Mouse (Mus musculus) hindbrain, embryonic 11.5 days (tissue): ENCODE data around the gene Pgm3. TPM values are rescaled to one million over a fixed set of nuclear protein-coding genes. Genes with fewer than 3 reads are reported as not detected.

Source experiments
- ATAC-seq: fragments of 200-750 bp; cut with Nextera tagmentation; 2 replicates; pipeline ENCODE4 v1.8.0; 2017; ENCODE audit warnings: mild to moderate bottlenecking, moderate TSS enrichment, moderate library complexity; ENCODE audit not compliant: low FRiP score
- DNase-seq: peaks from one replicate; pipeline ENCODE4 v3.0.0-alpha.2; 2015; ENCODE audit warnings: low spot score
- H3K27ac ChIP-seq: fragments of 300-500 bp; sonication (generic); 2 replicates; pipeline ENCODE4 v1.5.1; 2014; ENCODE audit warnings: mild to moderate bottlenecking, low read depth, low read length
- H3K27me3 ChIP-seq: fragments of 300-500 bp; sonication (generic); 2 replicates; pipeline ENCODE4 v1.6.1; 2014; ENCODE audit warnings: mild to moderate bottlenecking, low read length, moderate library complexity, mixed read lengths; ENCODE audit not compliant: control insufficient read depth, insufficient read depth
- H3K36me3 ChIP-seq: fragments of 300-500 bp; sonication (generic); 2 replicates; pipeline ENCODE4 v1.6.1; 2014; ENCODE audit warnings: mild to moderate bottlenecking, low read length, moderate library complexity, mixed read lengths; ENCODE audit not compliant: control insufficient read depth, insufficient read depth
- H3K4me1 ChIP-seq: fragments of 300-500 bp; sonication (generic); replicated peaks from 2 replicates; pipeline ENCODE4 v1.6.1; 2014; ENCODE audit warnings: low read length, mixed read lengths; ENCODE audit not compliant: control insufficient read depth, insufficient read depth
- H3K4me2 ChIP-seq: fragments of 300-500 bp; sonication (generic); replicated peaks from 2 replicates; pipeline ENCODE4 v1.6.1; 2014; ENCODE audit warnings: mild to moderate bottlenecking, low read depth, low read length
- H3K4me3 ChIP-seq: fragments of 300-500 bp; sonication (generic); 2 replicates; pipeline ENCODE4 v1.5.1; 2014; ENCODE audit warnings: low read depth, low read length
- H3K9ac ChIP-seq: fragments of 300-500 bp; sonication (generic); 2 replicates; pipeline ENCODE4 v1.6.1; 2014; ENCODE audit warnings: low read depth, low read length
- H3K9me3 ChIP-seq: fragments of 300-500 bp; sonication (generic); 2 replicates; pipeline ENCODE4 v1.6.1; 2016; ENCODE audit warnings: low read length; ENCODE audit not compliant: control insufficient read depth
- WGBS: fragments of 180-500 bp; shearing (Covaris S2); extraction: QIAGEN DNeasy Blood & Tissue Kit; methylation state at CpG from one replicate; pipeline ENCODE4 v1.1.7; 2014; 5-methylcytosine and 5-hydroxymethylcytosine counted together
- polyA plus RNA-seq: library from polyadenylated mRNA; unstranded; fragments of >200 nt; fragmentation: Nextera tagmentation; extraction: Ambion mirVana; gene quantifications from 2 replicates; pipeline ENCODE4 v1.2.1, GENCODE M21; 2014

The Pgm3 gene
- polyA plus RNA-seq, 1 experiment from 2014 or later = 49.8 TPM

DNA sequence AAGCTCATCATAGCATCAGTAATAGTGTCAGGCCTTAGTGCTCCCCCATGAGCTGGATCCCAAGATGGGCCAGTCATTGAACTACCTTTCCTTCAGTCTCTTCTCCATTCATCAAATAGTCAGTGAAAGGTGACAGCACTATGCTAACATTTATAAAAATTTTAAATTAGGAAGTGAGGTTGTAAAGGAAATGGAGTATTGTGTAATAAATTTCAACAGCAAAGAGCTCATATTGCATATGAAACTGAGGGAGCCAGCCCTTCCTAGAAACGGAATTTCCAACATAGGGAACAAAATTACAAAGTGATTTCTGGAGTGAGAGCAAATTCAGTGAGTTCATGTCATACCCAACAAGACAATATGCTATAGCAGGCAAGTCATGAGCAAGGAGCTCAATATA is 27.1 kb downstream of the Pgm3 start:
- Histone ChIP-seq H3K9ac (no peak overlapping the region), H3K27ac (no peak overlapping the region), H3K36me3 (no peaks in the 10 kb centered on the region), H3K4me1 (no peaks in the 10 kb centered on the region), H3K27me3 (no peaks in the 10 kb centered on the region), H3K4me3 (no peak overlapping the region), H3K4me2 (no peak overlapping the region), H3K9me3 (no peaks in the 10 kb centered on the region)
- ATAC-seq (no peak), DNase-seq (no peak)
- WGBS = 82% methylated on average over 1 of the region's 1 CpGs

DNA sequence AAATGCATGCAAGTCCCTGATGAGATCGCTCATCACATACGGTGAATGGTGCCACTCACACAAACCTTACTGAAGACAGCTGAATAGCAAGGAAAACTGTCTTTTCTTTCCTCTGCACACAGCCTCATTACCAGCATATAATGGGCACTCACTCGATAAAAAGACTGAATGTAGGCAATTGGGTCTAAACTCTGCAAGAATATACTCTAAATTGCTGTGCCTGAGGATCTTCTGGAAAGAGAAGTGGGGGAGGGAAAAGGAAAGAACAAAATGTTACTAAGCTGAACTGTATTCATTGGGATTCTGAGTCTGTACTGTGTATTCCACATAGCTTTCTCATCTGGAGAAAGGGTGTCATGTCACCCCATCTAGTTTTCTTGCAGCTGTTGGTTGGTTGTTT is 28.2 kb downstream of the Pgm3 start:
- H3K27ac ChIP-seq = no peak overlapping the region
- no peaks in the 10 kb centered on the region for H3K27me3 ChIP-seq
- no peak overlapping the region for H3K4me2 ChIP-seq
- 95% methylated on average over 3 of the region's 3 CpGs for WGBS
- no peaks in the 10 kb centered on the region for H3K36me3 ChIP-seq
- DNase-seq (no peak), ATAC-seq (no peak)
- H3K4me1 ChIP-seq = no peaks in the 10 kb centered on the region
- no peak overlapping the region for H3K9ac ChIP-seq
- no peak overlapping the region for H3K4me3 ChIP-seq
- no peaks in the 10 kb centered on the region for H3K9me3 ChIP-seq

DNA sequence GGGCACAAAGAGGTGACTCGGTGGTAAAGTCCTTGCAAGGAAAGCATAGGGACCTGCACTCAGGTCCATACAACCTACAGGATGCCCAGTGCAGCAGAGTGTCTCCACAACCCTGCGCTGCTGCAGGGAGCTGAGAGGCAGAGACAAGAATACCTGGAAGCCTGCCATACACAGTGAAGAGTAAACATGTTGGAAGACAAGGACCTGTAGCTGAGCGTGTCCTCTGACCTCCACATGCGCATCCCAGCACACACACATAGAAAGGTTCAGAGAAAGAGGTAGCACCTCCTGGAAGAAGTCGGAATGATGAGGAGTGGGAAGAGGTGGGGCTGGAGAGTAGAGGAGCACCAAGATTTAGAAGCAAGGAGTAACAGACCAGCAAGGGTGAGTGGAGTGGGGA is 37.6 kb downstream of the Pgm3 start:
- no peak overlapping the region for H3K4me2 ChIP-seq
- no peaks in the 10 kb centered on the region for H3K27me3 ChIP-seq
- H3K9ac ChIP-seq = no peak overlapping the region
- H3K27ac ChIP-seq = no peak overlapping the region
- no peaks in the 10 kb centered on the region for H3K9me3 ChIP-seq
- ATAC-seq (no peak), DNase-seq (no peak)
- H3K4me1 ChIP-seq = no peaks in the 10 kb centered on the region
- H3K36me3 ChIP-seq = no peaks in the 10 kb centered on the region
- 96% methylated on average over 5 of the region's 5 CpGs for WGBS
- H3K4me3 ChIP-seq = no peak overlapping the region

DNA sequence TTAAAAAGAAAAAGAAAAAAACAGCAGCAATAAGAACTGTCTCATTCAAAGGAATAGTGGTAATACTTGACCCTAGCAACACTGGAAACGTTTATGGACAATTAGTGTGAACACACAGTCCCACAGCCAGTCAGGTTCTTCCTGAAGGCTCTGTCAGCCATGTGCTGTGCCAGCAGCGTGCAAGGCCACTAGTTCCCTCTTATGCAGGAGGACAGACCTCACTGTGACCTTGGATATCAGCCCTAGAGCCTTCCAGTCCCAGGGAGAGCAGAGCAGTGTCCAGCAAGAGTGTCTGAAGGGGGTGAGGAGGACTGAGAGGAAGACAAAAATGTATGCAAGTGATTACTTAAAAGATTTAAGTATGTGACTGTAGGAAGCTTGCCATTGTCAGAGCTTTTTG is 46.0 kb downstream of the Pgm3 start:
- Histone ChIP-seq H3K4me3 (no peak overlapping the region), H3K36me3 (no peaks in the 10 kb centered on the region), H3K9me3 (no peaks in the 10 kb centered on the region), H3K4me1 (no peaks in the 10 kb centered on the region), H3K27me3 (no peaks in the 10 kb centered on the region), H3K27ac (no peak overlapping the region), H3K9ac (no peak overlapping the region), H3K4me2 (no peak overlapping the region)
- DNase-seq = no peak
- 66% methylated on average over 2 of the region's 2 CpGs for WGBS
- ATAC-seq = no peak

DNA sequence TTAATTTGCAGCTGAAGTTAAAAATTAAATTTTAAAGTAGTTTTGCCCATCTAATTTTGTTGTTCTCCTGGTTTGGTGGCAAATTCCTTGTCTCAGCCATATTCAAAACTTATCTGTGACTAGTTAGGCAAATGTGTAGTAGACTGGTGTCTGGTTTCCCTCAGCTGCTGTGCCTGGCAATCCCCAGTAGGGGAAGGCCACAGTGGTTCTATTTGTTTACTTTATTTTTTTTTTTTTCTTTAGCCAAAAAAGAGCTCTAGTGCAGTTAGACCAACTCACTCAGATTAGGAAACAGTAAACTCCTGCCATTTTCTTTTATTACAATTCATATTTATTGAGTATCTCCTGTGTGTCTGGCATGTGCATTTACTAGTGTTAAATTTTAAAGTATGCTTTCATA is 49.3 kb downstream of the Pgm3 start:
- no peak overlapping the region for H3K4me3 ChIP-seq
- ATAC-seq = no peak
- H3K9ac ChIP-seq = no peak overlapping the region
- no peaks in the 10 kb centered on the region for H3K4me1 ChIP-seq
- H3K36me3 ChIP-seq = no peaks in the 10 kb centered on the region
- H3K27me3 ChIP-seq = no peaks in the 10 kb centered on the region
- no peaks in the 10 kb centered on the region for H3K9me3 ChIP-seq
- DNase-seq = no peak
- no peak overlapping the region for H3K4me2 ChIP-seq
- H3K27ac ChIP-seq = no peak overlapping the region

DNA sequence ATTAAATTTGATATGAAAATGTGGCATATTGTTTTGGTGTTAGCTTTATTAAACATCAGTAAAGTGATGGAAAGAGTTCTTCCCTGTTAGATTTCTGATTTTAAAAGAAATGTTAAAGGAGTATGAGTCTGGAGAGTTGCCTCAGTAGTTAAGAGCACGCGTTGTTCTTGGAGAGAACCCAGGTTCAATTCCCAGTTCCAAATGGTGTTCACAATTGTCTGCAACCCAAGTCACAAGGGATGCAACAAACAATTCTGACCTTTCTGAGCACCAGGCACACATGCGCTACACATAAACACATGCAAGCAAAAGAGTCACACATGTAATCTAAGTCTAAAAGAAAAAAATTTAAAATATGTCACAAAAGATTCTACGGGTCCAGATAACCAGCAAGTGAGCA is 56.8 kb downstream of the Pgm3 start:
- H3K27ac ChIP-seq = no peak overlapping the region
- H3K9ac ChIP-seq = no peak overlapping the region
- WGBS = 92% methylated on average over 4 of the region's 4 CpGs
- H3K4me1 ChIP-seq = no peaks in the 10 kb centered on the region
- DNase-seq (no peak), ATAC-seq (no peak)
- no peak overlapping the region for H3K4me3 ChIP-seq
- no peaks in the 10 kb centered on the region for H3K36me3 ChIP-seq
- no peaks in the 10 kb centered on the region for H3K9me3 ChIP-seq
- H3K27me3 ChIP-seq = no peaks in the 10 kb centered on the region
- H3K4me2 ChIP-seq = no peak overlapping the region

DNA sequence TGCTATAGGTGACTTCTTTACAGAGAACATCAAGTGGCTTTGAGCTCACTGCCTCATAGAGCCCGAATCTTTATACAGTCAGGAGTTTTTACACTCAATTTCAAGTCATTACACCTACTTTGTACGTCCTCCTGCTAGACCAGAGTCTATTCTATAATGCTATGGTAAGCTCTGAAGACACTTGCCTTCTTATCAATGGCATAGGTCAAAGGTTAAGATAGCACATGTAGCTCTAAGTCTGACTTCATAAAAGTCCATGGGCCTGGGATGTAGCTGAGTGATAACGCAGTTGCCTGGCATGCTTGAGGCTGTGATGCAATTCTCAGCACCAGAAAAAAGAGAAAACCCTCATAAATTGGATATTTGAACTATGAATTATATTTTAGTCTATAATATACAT is 57.3 kb downstream of the Pgm3 start:
- DNase-seq (no peak), ATAC-seq (no peak)
- no peaks in the 10 kb centered on the region for H3K27me3 ChIP-seq
- H3K4me2 ChIP-seq = no peak overlapping the region
- WGBS = 86% methylated on average over 3 of the region's 3 CpGs
- H3K27ac ChIP-seq = no peak overlapping the region
- H3K36me3 ChIP-seq = no peaks in the 10 kb centered on the region
- H3K4me3 ChIP-seq = no peak overlapping the region
- no peaks in the 10 kb centered on the region for H3K4me1 ChIP-seq
- no peaks in the 10 kb centered on the region for H3K9me3 ChIP-seq
- H3K9ac ChIP-seq = no peak overlapping the region

DNA sequence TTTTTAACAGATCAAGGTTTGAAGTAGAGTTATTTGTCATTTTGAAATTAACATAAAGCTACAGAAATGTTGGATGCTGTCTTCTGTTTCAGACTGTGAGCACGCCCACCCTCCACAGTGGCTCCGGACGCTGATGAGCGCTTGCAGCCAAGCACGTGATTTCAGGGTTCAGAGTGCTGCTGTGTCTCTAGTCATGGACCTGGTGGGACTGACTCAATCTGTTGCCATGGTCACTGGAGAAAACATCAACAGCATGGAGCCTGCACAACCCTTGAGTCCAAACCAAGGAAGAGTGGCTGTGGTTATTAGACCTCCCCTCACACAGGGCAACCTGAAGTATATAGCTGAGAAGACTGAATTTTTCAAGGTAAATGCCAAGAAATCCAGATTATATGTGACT is 57.9 kb downstream of the Pgm3 start:
- Histone ChIP-seq H3K9ac (no peak overlapping the region), H3K27me3 (no peaks in the 10 kb centered on the region), H3K36me3 (no peaks in the 10 kb centered on the region), H3K4me3 (no peak overlapping the region), H3K9me3 (no peaks in the 10 kb centered on the region), H3K4me2 (no peak overlapping the region), H3K4me1 (no peaks in the 10 kb centered on the region), H3K27ac (no peak overlapping the region)
- DNase-seq (no peak), ATAC-seq (no peak)
- WGBS = 76% methylated on average over 5 of the region's 5 CpGs

DNA sequence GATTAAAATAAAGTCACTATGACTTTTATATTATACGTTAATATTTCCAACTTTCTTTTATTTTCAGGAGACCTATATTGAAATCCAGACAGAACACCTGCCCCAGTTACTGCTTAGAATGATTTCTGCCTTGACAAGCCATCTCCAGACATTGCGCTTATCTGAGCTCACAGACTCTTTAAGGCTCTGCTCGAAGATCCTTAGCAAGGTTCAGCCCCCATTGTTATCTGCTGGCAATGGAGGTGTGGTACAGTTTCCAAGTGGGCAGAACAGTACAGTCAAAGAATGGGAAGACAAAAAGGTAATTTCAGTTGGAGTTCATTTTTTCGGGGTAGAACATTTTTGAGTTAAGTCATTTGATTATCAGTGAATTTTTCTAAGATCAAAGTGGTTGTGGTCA is 64.2 kb downstream of the Pgm3 start:
- H3K27ac ChIP-seq = no peak overlapping the region
- no peak overlapping the region for H3K4me3 ChIP-seq
- H3K9ac ChIP-seq = no peak overlapping the region
- no peak for DNase-seq
- H3K4me2 ChIP-seq = no peak overlapping the region
- H3K9me3 ChIP-seq = no peaks in the 10 kb centered on the region
- ATAC-seq = no peak
- H3K27me3 ChIP-seq = no peaks in the 10 kb centered on the region
- no peaks in the 10 kb centered on the region for H3K36me3 ChIP-seq
- no peaks in the 10 kb centered on the region for H3K4me1 ChIP-seq
- WGBS = 90% methylated on average over 4 of the region's 4 CpGs
